Mouse (Mus musculus) hindbrain, postnatal 0 days (tissue): ENCODE results near the gene Wdr25. TPM values are rescaled to one million over a fixed set of nuclear protein-coding genes. Genes with fewer than 3 reads are reported as not detected.

Experiments used
- ATAC-seq: fragments of 200-750 bp; cut with Nextera tagmentation; 2 replicates; pipeline ENCODE4 v1.8.0; 2017; ENCODE audit warnings: mild to moderate bottlenecking, moderate TSS enrichment, moderate library complexity
- DNase-seq: peaks from one replicate; pipeline ENCODE4 v3.0.0-alpha.2; 2015; ENCODE audit warnings: low spot score
- H3K27ac ChIP-seq: fragments of 300-500 bp; sonication (generic); 2 replicates; pipeline ENCODE4 v1.5.1; 2014; ENCODE audit warnings: mild to moderate bottlenecking
- H3K27me3 ChIP-seq: fragments of 300-500 bp; sonication (generic); 2 replicates; pipeline ENCODE4 v1.6.1; 2014; ENCODE audit warnings: low read length, mixed read lengths; ENCODE audit not compliant: insufficient read depth
- H3K36me3 ChIP-seq: fragments of 300-500 bp; sonication (generic); 2 replicates; pipeline ENCODE4 v1.6.1; 2014; ENCODE audit warnings: low read length, mixed read lengths; ENCODE audit not compliant: insufficient read depth
- H3K4me1 ChIP-seq: fragments of 300-500 bp; sonication (generic); 2 replicates; pipeline ENCODE4 v1.6.1; 2014; ENCODE audit warnings: antibody characterized with exemption, low read length, mixed read lengths; ENCODE audit not compliant: insufficient read depth
- H3K4me2 ChIP-seq: fragments of 300-500 bp; sonication (generic); 2 replicates; pipeline ENCODE4 v1.6.1; 2014; ENCODE audit warnings: low read depth, mild to moderate bottlenecking, low read length, moderate library complexity, mixed read lengths
- H3K4me3 ChIP-seq: fragments of 300-500 bp; sonication (generic); 2 replicates; pipeline ENCODE4 v1.5.1; 2014; ENCODE audit warnings: low read length
- H3K9ac ChIP-seq: fragments of 300-500 bp; sonication (generic); replicated peaks from 2 replicates; pipeline ENCODE4 v1.6.1; 2014; ENCODE audit warnings: mild to moderate bottlenecking, low read length, moderate library complexity, mixed read lengths
- H3K9me3 ChIP-seq: fragments of 300-500 bp; sonication (generic); 2 replicates; pipeline ENCODE4 v1.6.1; 2016; ENCODE audit warnings: low read length, mixed read lengths
- CTCF ChIP-seq: IDR thresholded peaks from 2 replicates; pipeline ENCODE4 v1.5.1; 2016; ENCODE audit warnings: antibody characterized with exemption, control low read depth, low read depth
- WGBS: fragments of 180-500 bp; shearing (Covaris S2); extraction: QIAGEN DNeasy Blood & Tissue Kit; methylation state at CpG from one replicate; pipeline ENCODE4 v1.1.7; 2014; 5-methylcytosine and 5-hydroxymethylcytosine counted together
- polyA plus RNA-seq: library from polyadenylated mRNA; unstranded; fragments of >200 nt; fragmentation: Nextera tagmentation; extraction: Ambion mirVana; gene quantifications from 2 replicates; pipeline ENCODE4 v1.2.1, GENCODE M21; 2015
- total RNA-seq: library from RNA; depleted of rRNA; stranded (reverse); fragments of >200 nt; gene quantifications from 2 replicates; pipeline ENCODE4 v1.2.3, GENCODE M21; 2014

Wdr25 gene
- total and polyA plus RNA-seq, 2 experiments from 2014 or later = 4.7 to 5.8 TPM

DNA sequence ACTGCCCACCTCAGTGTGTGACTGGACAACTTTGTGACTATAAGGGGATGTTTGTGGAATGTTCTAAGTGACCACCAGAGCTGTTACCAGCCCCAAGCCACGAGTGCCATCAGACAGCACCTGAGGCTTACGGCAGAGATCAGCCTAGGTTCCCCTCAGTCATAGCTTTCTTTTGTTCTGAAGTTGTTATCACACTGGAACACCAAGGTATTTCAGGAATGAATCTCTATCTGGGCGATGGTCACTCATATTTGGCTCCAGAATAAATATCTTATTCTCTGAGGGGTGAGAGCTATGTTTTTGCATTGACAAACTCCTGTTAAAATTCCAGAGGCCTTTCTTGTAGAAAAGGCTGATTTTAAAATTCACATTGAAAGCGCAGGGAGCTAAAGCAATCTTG is 14.3 kb upstream of the Wdr25 start:
- Histone ChIP-seq H3K36me3 (peaks cover 52% of the 10 kb centered on the region; the same call in 1 of the 2 replicates), H3K9ac (no peak overlapping the region), H3K9me3 (no peaks in the 10 kb centered on the region), H3K4me3 (no peak overlapping the region), H3K27me3 (no peaks in the 10 kb centered on the region), H3K4me2 (no peak overlapping the region), H3K27ac (no peak overlapping the region), H3K4me1 (no peaks in the 10 kb centered on the region)
- ATAC-seq (no peak), DNase-seq (no peak)
- WGBS = 91% methylated on average over 4 of the region's 4 CpGs
- TF ChIP-seq CTCF = no peak

DNA sequence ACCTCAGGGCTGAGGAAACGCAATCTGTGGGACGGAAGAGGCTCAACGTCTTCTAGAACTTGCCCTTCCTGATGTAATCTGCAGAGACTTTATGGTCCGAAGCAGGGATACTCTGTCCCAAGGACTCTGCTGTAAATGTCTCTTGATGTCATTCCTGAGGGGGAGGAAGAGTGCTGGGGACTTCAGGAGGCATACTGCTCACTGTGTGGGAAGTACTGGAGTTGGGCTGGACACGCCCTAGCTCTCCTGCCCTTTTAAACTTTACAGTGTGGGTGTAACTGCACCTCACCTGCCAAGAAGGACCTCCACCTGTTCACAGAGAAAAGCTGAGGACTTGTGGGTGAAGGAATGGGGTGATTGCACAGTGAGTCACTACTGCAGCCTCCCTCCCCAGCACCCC is 12.8 kb upstream of the Wdr25 start:
- TF ChIP-seq CTCF = no peak
- ATAC-seq = no peak
- H3K4me3 ChIP-seq = no peak overlapping the region
- H3K36me3 ChIP-seq = peaks cover 47% of the 10 kb centered on the region; the same call in 1 of the 2 replicates
- no peak overlapping the region for H3K4me2 ChIP-seq
- 98% methylated on average over 5 of the region's 5 CpGs for WGBS
- H3K9ac ChIP-seq = no peak overlapping the region
- H3K9me3 ChIP-seq = no peaks in the 10 kb centered on the region
- DNase-seq = no peak
- H3K4me1 ChIP-seq = no peaks in the 10 kb centered on the region
- H3K27me3 ChIP-seq = no peaks in the 10 kb centered on the region
- H3K27ac ChIP-seq = no peak overlapping the region

DNA sequence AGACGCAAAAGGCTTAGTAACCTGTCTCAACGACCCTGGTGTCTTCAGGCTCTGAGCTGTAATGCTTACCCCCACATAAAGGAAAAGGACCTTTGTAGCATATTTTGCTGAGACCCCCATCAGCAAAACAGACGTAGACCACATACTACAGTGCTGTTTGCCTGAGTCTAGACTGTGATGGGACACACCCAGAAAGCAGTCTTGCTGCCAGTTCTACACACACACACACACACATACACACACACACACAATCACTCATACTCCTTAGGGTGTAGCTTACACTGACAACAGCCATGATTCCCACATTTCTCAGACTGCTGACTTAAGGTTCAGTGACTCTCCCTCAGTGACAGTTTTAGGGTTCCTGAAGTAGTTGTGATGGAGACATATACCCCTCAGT is 12.2 kb upstream of the Wdr25 start:
- WGBS = 89% methylated on average over 3 of the region's 3 CpGs
- H3K36me3 ChIP-seq = peaks cover 52% of the 10 kb centered on the region; the same call in 1 of the 2 replicates
- no peaks in the 10 kb centered on the region for H3K9me3 ChIP-seq
- H3K4me2 ChIP-seq = no peak overlapping the region
- no peak overlapping the region for H3K27ac ChIP-seq
- H3K4me3 ChIP-seq = no peak overlapping the region
- H3K27me3 ChIP-seq = no peaks in the 10 kb centered on the region
- H3K9ac ChIP-seq = no peak overlapping the region
- no peak for TF ChIP-seq CTCF
- ATAC-seq = no peak
- no peaks in the 10 kb centered on the region for H3K4me1 ChIP-seq
- no peak for DNase-seq

DNA sequence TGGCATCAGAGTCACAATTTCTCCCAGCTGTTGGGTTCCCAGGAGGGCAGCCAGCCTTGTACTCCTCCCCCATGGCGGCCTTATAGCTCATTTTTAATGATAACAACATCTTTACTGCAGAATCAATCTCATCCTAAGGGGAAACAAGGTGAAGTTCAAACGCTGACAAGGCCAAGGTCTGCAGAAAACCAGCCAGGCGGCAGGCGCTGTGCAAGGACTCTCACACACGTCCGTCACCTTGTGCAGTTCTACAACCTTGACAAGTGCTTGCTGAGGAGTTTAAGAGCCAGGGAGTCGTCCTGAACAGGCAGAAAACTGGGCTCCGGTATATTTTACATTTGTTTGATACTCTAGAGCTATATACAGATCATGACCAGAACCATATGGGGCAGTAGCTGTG is 10.7 kb upstream of the Wdr25 start:
- ATAC-seq (no peak), DNase-seq (no peak)
- Histone ChIP-seq H3K27me3 (no peaks in the 10 kb centered on the region), H3K4me2 (no peak overlapping the region), H3K4me1 (no peaks in the 10 kb centered on the region), H3K27ac (no peak overlapping the region), H3K9me3 (no peaks in the 10 kb centered on the region), H3K4me3 (no peak overlapping the region), H3K36me3 (peaks cover 67% of the 10 kb centered on the region), H3K9ac (no peak overlapping the region)
- WGBS = 87% methylated on average over 8 of the region's 8 CpGs
- TF ChIP-seq CTCF = no peak

DNA sequence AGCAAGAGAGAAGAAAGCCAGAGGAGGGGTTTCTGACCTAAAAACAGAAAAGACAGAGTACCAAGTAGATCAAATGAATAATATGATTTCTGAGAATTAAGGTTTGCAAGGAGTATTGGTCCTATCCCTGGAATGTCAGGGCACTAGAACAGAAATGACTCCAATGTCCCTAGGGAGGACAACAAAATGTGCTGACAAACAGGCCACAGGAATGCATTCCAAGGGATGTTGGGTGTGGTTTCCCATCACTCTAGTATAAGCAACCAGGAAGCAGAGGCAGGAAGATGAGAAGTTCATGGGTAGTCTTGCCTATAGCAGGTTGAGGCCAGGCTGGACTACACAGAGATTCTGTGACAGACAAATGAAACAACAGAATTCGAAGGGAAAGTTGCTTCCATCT is 7.5 kb upstream of the Wdr25 start:
- Histone ChIP-seq H3K4me1 (no peaks in the 10 kb centered on the region), H3K36me3 (peaks cover 52% of the 10 kb centered on the region), H3K9ac (no peak overlapping the region), H3K4me3 (no peak overlapping the region), H3K9me3 (no peaks in the 10 kb centered on the region), H3K27ac (no peak overlapping the region), H3K4me2 (no peak overlapping the region), H3K27me3 (no peaks in the 10 kb centered on the region)
- ATAC-seq (no peak), DNase-seq (no peak)
- no peak for TF ChIP-seq CTCF
- 100% methylated on average over 1 of the region's 1 CpGs for WGBS

DNA sequence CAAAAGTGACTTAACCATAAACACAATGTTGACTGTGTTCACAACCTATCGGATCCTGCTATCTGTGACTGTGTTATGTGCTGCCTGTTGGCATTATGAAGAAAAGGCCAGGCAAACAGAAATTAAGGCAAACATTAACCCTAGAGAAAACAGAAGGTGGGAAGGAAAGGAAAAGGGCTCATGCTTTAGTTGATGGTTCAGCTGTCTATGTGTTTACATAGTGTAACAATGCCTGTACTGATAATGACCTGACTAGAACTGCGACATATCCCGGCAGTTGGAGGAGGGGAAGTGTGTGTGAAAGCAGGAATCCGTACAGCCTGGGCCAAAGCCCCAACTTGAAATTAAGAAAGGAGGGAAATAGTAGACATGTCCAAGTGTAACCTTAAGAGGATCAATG is 6.4 kb upstream of the Wdr25 start:
- Histone ChIP-seq H3K36me3 (peaks cover 44% of the 10 kb centered on the region), H3K4me2 (no peak overlapping the region), H3K9me3 (no peaks in the 10 kb centered on the region), H3K4me1 (no peaks in the 10 kb centered on the region), H3K27me3 (no peaks in the 10 kb centered on the region), H3K4me3 (no peak overlapping the region), H3K9ac (no peak overlapping the region), H3K27ac (no peak overlapping the region)
- 93% methylated on average over 4 of the region's 4 CpGs for WGBS
- ATAC-seq = no peak
- DNase-seq = no peak
- no peak for TF ChIP-seq CTCF

DNA sequence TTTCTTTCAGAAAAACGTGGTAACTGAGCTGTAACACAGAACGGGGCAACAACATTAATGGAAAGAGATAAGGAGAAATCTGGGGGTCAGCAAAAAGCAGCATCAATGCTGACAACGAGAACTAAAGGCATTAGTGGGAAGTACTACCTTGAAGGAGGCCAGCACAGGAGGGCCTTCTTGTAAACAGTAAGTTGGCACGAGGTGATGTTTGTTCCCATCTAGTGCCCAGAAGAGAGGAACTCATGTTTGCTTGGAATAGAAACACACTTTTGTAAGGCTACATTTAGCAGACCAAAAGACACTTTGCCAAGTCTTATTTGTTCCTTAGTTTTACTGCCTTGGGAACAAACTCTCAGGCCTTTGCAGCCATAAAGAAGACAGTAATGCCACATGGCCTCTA is 4.8 kb upstream of the Wdr25 start:
- no peak for DNase-seq
- no peak overlapping the region for H3K4me3 ChIP-seq
- peaks cover 37% of the 10 kb centered on the region for H3K36me3 ChIP-seq
- H3K9ac ChIP-seq = no peak overlapping the region
- H3K4me2 ChIP-seq = no peak overlapping the region
- 86% methylated on average over 4 of the region's 4 CpGs for WGBS
- H3K27me3 ChIP-seq = no peaks in the 10 kb centered on the region
- no peaks in the 10 kb centered on the region for H3K9me3 ChIP-seq
- H3K4me1 ChIP-seq = peaks cover 7% of the 10 kb centered on the region
- TF ChIP-seq CTCF = no peak
- H3K27ac ChIP-seq = no peak overlapping the region
- ATAC-seq = no peak
